Mouse (Mus musculus): ENCODE data around the gene Drc1. TPM values are rescaled to one million over a fixed set of nuclear protein-coding genes. Genes with fewer than 3 reads are reported as not detected.

The Drc1 gene
- polyA plus RNA-seq, 1 experiment from 2014 or later, result 1.2 TPM

GRCm38 (mm10) chr5:30255567-30256354, 25.4 kb upstream of the Drc1 start:
- no peak for ATAC-seq (ENCODE audit: low FRiP score, low read depth)
- 91% methylated on average over 12 of the region's 12 CpGs for WGBS

GRCm38 (mm10) chr5:30258776-30259175, 22.4 kb upstream of the Drc1 start:
- ATAC-seq (ENCODE audit: low FRiP score, low read depth), result no peak
- no peak overlapping the region for H3K9ac ChIP-seq
- no peaks in the 10 kb centered on the region for H3K4me1 ChIP-seq
- no peak overlapping the region for H3K4me3 ChIP-seq
- H3K9me3 ChIP-seq, result no peaks in the 10 kb centered on the region
- WGBS, result 92% methylated on average over 7 of the region's 7 CpGs
- H3K27me3 ChIP-seq (replicated peaks), result no peaks in the 10 kb centered on the region
- H3K27ac ChIP-seq, result no peak overlapping the region
- peaks cover 57% of the 10 kb centered on the region for H3K36me3 ChIP-seq
- H3K4me2 ChIP-seq (replicated peaks), result no peak overlapping the region

More at GRCm38 (mm10) chr5:30255567-30256354, 25.4 kb upstream of the Drc1 start:
- Histone ChIP-seq H3K36me3 (peaks cover 53% of the 10 kb centered on the region), H3K4me3 (no peak overlapping the region), H3K4me2 (replicated peaks) (no peak overlapping the region), H3K27ac (no peak overlapping the region), H3K9me3 (no peaks in the 10 kb centered on the region), H3K9ac (no peak overlapping the region), H3K27me3 (replicated peaks) (no peaks in the 10 kb centered on the region), H3K4me1 (no peaks in the 10 kb centered on the region)

- 79% methylated on average over 11 of the region's 11 CpGs for WGBS
- Histone ChIP-seq H3K27me3 (replicated peaks) (no peaks in the 10 kb centered on the region), H3K9ac (no peak overlapping the region), H3K27ac (no peak overlapping the region), H3K4me3 (no peak overlapping the region), H3K9me3 (no peaks in the 10 kb centered on the region), H3K4me1 (no peaks in the 10 kb centered on the region), H3K4me2 (replicated peaks) (no peak overlapping the region), H3K36me3 (peaks cover 22% of the 10 kb centered on the region; the same call in 1 of the 2 replicates)
- no peak for ATAC-seq (ENCODE audit: low FRiP score, low read depth)
These were observed 10.5 kb upstream of the Drc1 start for GRCm38 (mm10) chr5:30270571-30271190.

GRCm38 (mm10) chr5:30271599-30272281, 9.4 kb upstream of the Drc1 start:
- Histone ChIP-seq H3K4me1 (no peaks in the 10 kb centered on the region), H3K4me3 (no peak overlapping the region), H3K36me3 (peaks cover 11% of the 10 kb centered on the region; the same call in 1 of the 2 replicates), H3K4me2 (replicated peaks) (no peak overlapping the region), H3K27ac (no peak overlapping the region), H3K27me3 (replicated peaks) (no peaks in the 10 kb centered on the region), H3K9ac (no peak overlapping the region), H3K9me3 (no peaks in the 10 kb centered on the region)
- WGBS, result 93% methylated on average over 11 of the region's 11 CpGs
- ATAC-seq (ENCODE audit: low FRiP score, low read depth), result no peak

GRCm38 (mm10) chr5:30276361-30276760, 4.8 kb upstream of the Drc1 start:
- H3K36me3 ChIP-seq, result no peaks in the 10 kb centered on the region
- no peak overlapping the region for H3K27ac ChIP-seq
- WGBS, result 88% methylated on average over 2 of the region's 2 CpGs
- no peaks in the 10 kb centered on the region for H3K27me3 ChIP-seq (replicated peaks)
- H3K9me3 ChIP-seq, result no peaks in the 10 kb centered on the region
- H3K9ac ChIP-seq, result no peak overlapping the region
- H3K4me3 ChIP-seq, result no peak overlapping the region
- 0 out of 2 replicates have a peak, but pooled peaks cover 1% of the 10 kb centered on the region for H3K4me1 ChIP-seq
- no peak for ATAC-seq (ENCODE audit: low FRiP score, low read depth)
- no peak overlapping the region for H3K4me2 ChIP-seq (replicated peaks)

GRCm38 (mm10) chr5:30278952-30279351, 2.2 kb upstream of the Drc1 start:
- no peak overlapping the region for H3K27ac ChIP-seq
- 0 out of 2 replicates have a peak, but pooled peaks cover 4% of the 10 kb centered on the region for H3K4me1 ChIP-seq
- WGBS, result 81% methylated on average over 3 of the region's 3 CpGs
- H3K9me3 ChIP-seq, result no peaks in the 10 kb centered on the region
- no peak for ATAC-seq (ENCODE audit: low FRiP score, low read depth)
- no peak overlapping the region for H3K9ac ChIP-seq
- no peaks in the 10 kb centered on the region for H3K36me3 ChIP-seq
- no peak overlapping the region for H3K4me2 ChIP-seq (replicated peaks)
- no peak overlapping the region for H3K4me3 ChIP-seq
- no peaks in the 10 kb centered on the region for H3K27me3 ChIP-seq (replicated peaks)

- no peaks in the 10 kb centered on the region for H3K36me3 ChIP-seq
These were observed 1.7 kb upstream of the Drc1 start for GRCm38 (mm10) chr5:30279446-30279845.

GRCm38 (mm10) chr5:30280864-30281263, 324 bp upstream of the Drc1 start:
- Histone ChIP-seq H3K4me1 (0 out of 2 replicates have a peak, but pooled peaks cover 4% of the 10 kb centered on the region), H3K36me3 (no peaks in the 10 kb centered on the region), H3K27ac (no peak overlapping the region), H3K9ac (0 out of 2 replicates have a peak overlapping the region, but pooled peaks have one; percentile 54), H3K9me3 (peaks cover 9% of the 10 kb centered on the region; the same call in 1 of the 2 replicates), H3K4me2 (replicated peaks) (peak overlapping the region; percentile 78), H3K4me3 (peak overlapping the region; percentile 45), H3K27me3 (replicated peaks) (no peaks in the 10 kb centered on the region)
- WGBS, result 36% methylated on average over 8 of the region's 9 CpGs
- no peak for ATAC-seq (ENCODE audit: low FRiP score, low read depth)

More at GRCm38 (mm10) chr5:30279446-30279845, 1.7 kb upstream of the Drc1 start:
- H3K27ac ChIP-seq, result no peak overlapping the region
- no peak overlapping the region for H3K4me3 ChIP-seq
- WGBS, result 90% methylated on average over 4 of the region's 4 CpGs
- H3K27me3 ChIP-seq (replicated peaks), result no peaks in the 10 kb centered on the region
- no peaks in the 10 kb centered on the region for H3K9me3 ChIP-seq
- H3K4me2 ChIP-seq (replicated peaks), result no peak overlapping the region
- 0 out of 2 replicates have a peak, but pooled peaks cover 4% of the 10 kb centered on the region for H3K4me1 ChIP-seq
- ATAC-seq (ENCODE audit: low FRiP score, low read depth), result no peak
- H3K9ac ChIP-seq, result no peak overlapping the region

GRCm38 (mm10) chr5:30285944-30286799, 5.0 kb downstream of the Drc1 start:
- Histone ChIP-seq H3K27me3 (replicated peaks) (no peaks in the 10 kb centered on the region), H3K9ac (no peak overlapping the region), H3K4me2 (replicated peaks) (no peak overlapping the region), H3K27ac (no peak overlapping the region), H3K4me3 (no peak overlapping the region), H3K9me3 (peaks cover 9% of the 10 kb centered on the region; the same call in 1 of the 2 replicates), H3K4me1 (0 out of 2 replicates have a peak, but pooled peaks cover 4% of the 10 kb centered on the region), H3K36me3 (no peaks in the 10 kb centered on the region)
- 73% methylated on average over 10 of the region's 10 CpGs for WGBS
- no peak for ATAC-seq (ENCODE audit: low FRiP score, low read depth)

GRCm38 (mm10) chr5:30287106-30287882, 6.1 kb downstream of the Drc1 start:
- Histone ChIP-seq H3K9me3 (peaks cover 9% of the 10 kb centered on the region; the same call in 1 of the 2 replicates), H3K36me3 (no peaks in the 10 kb centered on the region), H3K4me3 (no peak overlapping the region), H3K4me1 (no peaks in the 10 kb centered on the region), H3K4me2 (replicated peaks) (no peak overlapping the region), H3K9ac (no peak overlapping the region), H3K27me3 (replicated peaks) (no peaks in the 10 kb centered on the region), H3K27ac (no peak overlapping the region)
- ATAC-seq (ENCODE audit: low FRiP score, low read depth), result no peak
- 77% methylated on average over 9 of the region's 9 CpGs for WGBS

GRCm38 (mm10) chr5:30340815-30341214, 59.6 kb downstream of the Drc1 start:
- WGBS, result 82% methylated on average over 5 of the region's 5 CpGs
- H3K27me3 ChIP-seq (replicated peaks), result 0 out of 2 replicates have a peak, but pooled peaks cover 10% of the 10 kb centered on the region
- H3K27ac ChIP-seq, result no peak overlapping the region
- no peak overlapping the region for H3K4me2 ChIP-seq (replicated peaks)
- H3K9me3 ChIP-seq, result no peaks in the 10 kb centered on the region
- no peaks in the 10 kb centered on the region for H3K4me1 ChIP-seq
- no peaks in the 10 kb centered on the region for H3K36me3 ChIP-seq
- no peak overlapping the region for H3K4me3 ChIP-seq
- ATAC-seq (ENCODE audit: low FRiP score, low read depth), result no peak
- no peak overlapping the region for H3K9ac ChIP-seq
